Mouse (Mus musculus): ENCODE data around the gene Zdhhc14. TPM values are rescaled to one million over a fixed set of nuclear protein-coding genes. Genes with fewer than 3 reads are reported as not detected.
A peak's percentile ranks its signal among the peaks of the same experiment; 100 is the strongest.

Zdhhc14 gene
- total RNA-seq, 2 experiments from 2014 or later: 38.3 to 56.1 TPM

DNA sequence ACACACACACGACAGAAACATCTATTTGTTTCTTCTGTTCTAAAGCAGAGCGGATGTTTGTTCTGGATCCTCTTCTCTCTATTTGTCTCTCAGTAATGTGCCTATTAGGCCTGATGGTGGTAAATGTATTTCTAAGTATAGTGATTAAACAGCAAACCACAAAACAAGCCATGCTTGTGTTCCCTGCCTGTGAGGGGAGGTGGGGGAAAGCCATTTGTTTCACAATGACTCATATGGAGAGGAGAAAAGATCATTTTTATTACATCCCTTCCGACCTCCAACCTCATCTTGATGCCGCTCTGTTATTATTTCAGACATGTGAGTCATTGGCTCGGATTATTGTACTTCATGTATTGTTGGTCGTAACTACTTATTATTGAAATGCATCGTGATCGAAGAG lies 149.1 kb downstream of the Zdhhc14 start:
- intact Hi-C loops (cut with DNase I): loop anchor here (5.0 to 10.0 kb wide), 2 partner anchors 77 to 149 kb away; partner anchors contain the start of gene Zdhhc14
- DNase-seq (ENCODE audit: low spot score in 2 of 2): no peak

DNA sequence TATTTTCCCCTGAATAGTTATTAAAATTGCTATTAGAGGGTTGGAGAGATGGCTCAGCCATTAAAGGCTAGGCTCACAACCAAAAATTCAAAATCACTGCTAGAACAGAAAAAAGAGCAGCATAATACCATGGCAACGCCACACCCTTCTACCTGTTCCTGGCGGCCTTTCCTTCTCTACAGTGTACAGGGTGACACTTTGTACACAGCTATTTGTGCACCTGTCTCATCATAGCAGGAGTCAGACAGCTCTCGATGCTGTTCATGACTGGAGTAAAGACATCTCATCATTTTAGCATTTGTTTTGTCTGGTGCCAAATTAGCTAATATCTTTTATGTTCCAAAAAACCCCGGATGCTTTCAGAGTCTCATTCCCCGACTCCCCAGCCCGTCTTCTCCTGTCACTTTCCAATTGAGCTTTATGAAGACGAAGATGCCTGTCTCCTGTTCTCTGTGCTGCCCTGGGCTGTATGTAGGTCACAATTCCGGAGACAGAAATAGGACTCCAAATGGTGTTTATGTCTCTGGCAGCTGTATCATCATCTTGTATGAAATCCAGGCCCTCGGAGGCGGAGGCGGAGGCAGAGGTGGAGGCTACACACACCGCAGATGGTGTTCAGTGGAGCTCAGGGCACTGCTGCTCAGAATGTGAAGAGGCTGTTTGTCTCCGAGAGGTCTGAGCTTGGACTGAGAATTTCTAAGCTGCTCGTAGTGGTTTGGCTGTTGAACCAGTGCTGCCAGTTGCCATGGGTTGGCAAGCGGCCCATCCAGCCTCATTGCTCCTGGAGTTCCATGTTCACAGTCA lies 150.8 kb downstream of the Zdhhc14 start:
- intact Hi-C loops (cut with DNase I): loop anchor here (5.0 to 10.0 kb wide), 2 partner anchors 78 to 151 kb away; partner anchors contain the start of gene Zdhhc14
- peak; percentile 81 to 86 for DNase-seq (ENCODE audit: low spot score in 2 of 2)

DNA sequence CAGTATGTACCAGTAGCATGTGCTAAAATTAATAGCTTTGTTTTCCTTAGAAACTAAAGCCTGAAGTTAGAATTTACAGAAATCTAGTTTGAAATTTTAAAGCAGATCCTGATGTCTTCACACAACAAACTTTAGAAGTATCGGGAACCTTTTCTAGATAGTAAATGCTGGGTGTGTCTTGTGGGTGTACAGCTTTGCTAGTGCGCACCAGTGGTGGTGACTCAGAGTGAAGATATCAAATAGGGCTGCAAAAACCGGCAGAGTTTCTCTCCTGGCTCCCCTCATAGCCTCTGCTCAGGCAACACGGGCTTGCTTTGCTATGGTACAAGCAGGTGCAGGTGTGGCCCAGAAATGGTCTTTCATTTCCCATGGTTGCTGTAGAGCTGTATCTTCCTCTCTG lies 157.8 kb downstream of the Zdhhc14 start:
- intact Hi-C loops (cut with DNase I): no loop called here
- DNase-seq (ENCODE audit: low spot score in 2 of 2): no peak

DNA sequence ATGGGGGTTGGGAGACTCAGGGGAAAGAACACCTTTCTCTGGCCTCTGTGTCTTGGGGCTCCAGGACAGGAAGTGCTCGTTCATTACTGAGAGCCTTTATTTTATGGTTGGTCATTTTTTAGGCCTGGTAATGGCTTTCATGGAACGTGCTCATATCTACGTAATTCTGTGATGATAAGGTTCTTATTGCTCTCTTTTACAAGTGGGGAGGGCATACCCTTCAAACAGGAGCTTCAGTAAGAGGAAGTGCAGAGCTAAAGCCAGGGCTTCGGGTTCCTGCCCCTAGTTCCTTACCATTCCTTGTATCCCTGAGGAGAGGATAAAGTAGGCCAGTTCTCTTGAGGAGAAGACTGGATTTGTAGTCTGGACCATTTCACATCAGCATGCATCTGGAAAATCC lies 158.3 kb downstream of the Zdhhc14 start:
- intact Hi-C loops (cut with DNase I): no loop called here
- no peak for DNase-seq (ENCODE audit: low spot score in 2 of 2)

DNA sequence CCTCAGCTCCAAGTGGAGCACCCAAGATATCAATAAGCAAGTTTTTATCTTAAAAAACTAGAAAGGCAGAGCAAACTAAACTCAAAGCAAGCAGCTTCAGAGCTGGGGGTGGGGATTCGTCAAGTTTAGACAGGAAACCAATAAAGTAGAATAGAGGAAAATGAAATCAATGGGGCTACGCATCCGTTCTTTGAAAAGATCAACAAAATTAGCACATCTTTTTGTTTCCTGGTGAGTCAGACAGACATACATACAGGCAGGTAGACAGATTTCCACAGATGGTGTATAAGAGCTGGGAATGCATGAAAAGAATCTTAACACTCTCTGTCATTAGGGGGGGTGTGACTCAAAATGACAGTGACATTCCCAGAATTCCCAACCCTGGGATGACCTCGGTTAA lies 159.2 kb downstream of the Zdhhc14 start:
- intact Hi-C loops (cut with DNase I): no loop called here
- DNase-seq (ENCODE audit: low spot score in 2 of 2): no peak

DNA sequence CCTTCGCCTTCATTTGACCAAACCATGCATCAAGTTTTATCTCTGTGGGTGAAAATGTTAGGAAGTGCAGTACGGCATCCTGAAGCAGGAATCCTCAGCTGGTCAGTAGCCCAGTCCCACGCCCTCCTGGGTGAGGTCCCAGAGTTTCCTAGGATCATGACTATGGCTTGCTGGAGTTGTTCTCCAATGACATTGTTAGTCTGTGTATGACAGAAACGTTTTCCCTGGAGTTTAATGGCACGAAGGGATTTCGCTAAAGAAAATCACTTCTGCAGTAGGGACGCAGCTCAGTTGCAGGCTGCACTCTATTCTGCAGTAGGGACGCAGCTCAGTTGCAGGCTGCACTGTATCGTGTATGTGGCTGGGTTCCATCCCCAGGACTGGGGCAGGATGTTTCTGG lies 161.6 kb downstream of the Zdhhc14 start:
- no peak for DNase-seq (ENCODE audit: low spot score in 2 of 2)
- intact Hi-C loops (cut with DNase I): no loop called here

DNA sequence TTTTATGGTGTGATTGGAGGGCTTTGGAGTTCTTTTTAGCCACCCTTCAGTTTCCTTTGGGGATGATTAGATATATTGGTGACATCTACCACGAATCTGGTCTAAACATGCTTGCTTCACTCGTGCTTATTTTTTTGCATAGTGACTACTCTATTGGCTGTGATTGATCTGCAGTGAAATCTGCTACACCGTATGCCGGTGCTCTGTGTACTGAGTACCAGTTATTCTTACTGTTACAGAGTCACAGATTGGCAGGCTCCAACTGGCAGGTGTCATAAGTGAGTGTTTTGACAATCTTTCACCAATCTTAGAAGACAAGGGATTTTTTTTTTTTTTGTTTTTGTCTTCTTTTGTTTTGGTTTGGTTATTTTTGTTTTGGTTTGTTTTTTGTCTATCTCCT lies 163.2 kb downstream of the Zdhhc14 start:
- DNase-seq (ENCODE audit: low spot score in 2 of 2): no peak
- intact Hi-C loops (cut with DNase I): no loop called here

DNA sequence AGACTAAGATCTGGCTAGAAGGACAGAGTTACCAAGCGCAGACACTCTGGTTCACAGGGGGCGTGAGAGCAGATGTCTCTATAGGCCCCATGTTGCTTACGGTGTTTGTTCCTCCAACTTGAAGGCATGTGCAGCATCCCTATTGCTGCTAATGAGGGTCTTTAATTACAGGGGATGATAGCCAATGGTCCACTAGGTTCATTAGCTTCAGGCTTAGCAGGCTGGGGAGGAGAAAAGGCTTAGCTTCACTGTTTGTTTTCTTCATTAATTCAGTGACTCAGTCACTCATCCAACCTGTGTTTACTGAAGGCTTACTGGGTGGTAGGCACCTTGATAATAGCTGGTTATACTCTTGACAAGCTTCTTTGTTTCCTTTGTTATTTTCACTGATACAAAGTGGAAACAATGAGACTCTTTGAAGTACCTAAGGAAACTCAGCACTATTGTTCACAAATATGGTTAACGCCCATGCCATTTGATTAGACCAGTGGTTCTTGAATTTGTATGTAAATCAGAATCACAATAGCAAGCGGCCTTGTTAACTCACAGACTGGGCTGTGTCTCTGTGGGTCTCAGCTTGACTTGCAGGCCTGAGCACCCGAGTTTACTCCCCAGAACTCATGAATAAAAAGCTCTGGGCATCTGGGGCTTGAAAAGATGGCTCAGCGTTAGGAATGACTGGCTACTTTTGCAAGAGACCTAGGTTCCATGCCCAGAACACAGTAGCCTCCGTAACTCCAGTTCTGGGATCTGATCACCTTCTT lies 168.1 kb downstream of the Zdhhc14 start:
- intact Hi-C loops (cut with DNase I): no loop called here
- DNase-seq (ENCODE audit: low spot score in 2 of 2): no peak

DNA sequence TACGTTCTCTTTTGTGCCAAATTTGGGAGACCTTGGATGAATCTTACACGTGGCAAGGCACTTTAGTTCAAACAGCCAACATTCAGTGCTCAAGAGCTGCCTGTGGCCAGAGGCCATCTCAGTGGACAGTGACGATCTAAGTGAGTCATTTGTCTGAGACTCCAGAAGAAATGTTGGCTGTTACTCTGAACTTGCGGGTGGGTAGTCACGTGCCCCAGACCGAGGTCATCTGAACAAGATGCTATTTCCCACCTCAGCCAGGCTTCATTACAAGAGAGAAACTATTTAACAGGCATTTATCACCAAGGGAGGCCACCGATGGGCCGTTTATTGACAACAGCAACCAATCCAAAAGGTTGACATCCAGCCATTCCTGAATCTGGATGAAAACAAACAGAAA lies 174.3 kb downstream of the Zdhhc14 start:
- no peak for DNase-seq (ENCODE audit: low spot score in 2 of 2)
- intact Hi-C loops (cut with DNase I): no loop called here

DNA sequence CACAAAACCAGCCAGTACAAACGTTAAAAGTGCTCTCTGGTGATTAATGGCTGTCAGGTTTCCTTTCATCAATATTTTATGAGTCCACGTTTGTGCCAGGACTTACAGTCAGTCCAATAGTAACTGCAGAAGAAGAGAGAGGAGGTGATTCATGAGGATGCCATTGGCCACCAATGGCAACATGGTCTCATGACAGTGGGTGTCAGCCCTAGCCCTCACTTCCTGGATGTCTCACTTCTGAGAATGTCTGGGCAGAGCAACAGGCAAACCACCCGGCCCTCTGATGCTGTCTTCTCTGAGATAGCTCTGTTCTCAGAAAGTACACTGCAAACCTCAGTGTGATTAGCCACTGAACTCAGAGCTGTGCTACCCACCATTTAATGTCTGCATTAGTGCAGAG lies 176.1 kb downstream of the Zdhhc14 start:
- no peak for DNase-seq (ENCODE audit: low spot score in 2 of 2)

DNA sequence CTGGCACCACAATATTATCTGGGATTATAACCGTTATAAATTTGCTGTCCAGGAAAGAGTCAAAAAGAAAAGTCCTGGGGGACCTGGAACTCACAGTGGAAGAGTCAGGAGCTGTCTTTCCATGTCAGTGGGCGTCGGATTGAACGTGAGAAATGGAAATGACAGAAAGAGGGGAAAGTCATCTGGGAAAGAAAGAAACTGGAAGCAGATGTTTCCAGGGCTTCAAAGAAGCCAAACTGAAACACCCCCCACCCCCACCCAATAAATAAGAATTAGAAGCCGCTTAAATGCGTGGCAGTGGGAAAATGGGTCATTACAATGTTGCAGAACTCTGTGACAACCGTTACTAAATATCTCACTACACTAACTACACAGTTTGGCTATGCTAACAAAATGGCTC lies 176.6 kb downstream of the Zdhhc14 start:
- no peak for DNase-seq (ENCODE audit: low spot score in 2 of 2)
- intact Hi-C loops (cut with DNase I): no loop called here

More for the DNA sequence above, 176.1 kb downstream of the Zdhhc14 start:
- intact Hi-C loops (cut with DNase I): no loop called here

DNA sequence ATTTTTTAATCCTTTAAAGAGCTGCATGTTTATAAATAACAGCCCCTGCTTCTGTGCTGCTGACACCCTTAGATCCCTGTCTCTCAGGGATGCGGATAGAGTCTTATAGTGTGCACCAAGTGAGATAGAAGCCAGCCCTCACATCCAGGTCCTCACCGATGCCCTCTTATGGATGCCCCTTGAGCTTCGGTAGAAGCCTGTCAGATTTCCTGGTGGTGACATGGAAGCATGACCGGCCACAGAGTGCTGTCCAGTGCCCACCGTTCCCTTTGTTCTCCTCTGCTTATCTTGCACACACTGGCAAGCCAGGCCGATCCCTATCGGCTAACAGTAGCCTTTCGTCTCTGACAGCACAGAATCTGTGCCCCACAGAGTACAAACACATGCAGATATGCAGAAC lies 183.6 kb downstream of the Zdhhc14 start:
- no peak for DNase-seq (ENCODE audit: low spot score in 2 of 2)
- intact Hi-C loops (cut with DNase I): no loop called here

DNA sequence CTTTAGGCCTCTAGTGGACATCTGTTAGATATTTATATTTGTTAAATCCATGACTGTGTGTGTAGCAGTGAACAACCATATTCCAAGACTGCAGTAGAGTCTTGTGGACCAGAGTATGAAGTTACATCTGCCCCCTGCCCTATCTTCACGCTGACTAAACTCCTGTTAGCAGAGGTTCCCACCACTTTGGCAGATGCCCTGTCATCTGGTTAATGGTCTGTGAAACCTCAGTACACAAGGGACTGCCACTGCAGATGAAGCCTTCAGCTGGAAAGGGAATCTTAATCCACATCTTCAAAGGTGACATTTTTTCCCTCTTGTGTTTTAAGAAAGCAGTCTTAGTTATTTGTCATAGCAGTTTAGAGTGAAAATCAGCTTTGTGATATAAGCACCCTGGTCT lies 187.0 kb downstream of the Zdhhc14 start:
- DNase-seq (ENCODE audit: low spot score in 2 of 2): no peak
- intact Hi-C loops (cut with DNase I): no loop called here

DNA sequence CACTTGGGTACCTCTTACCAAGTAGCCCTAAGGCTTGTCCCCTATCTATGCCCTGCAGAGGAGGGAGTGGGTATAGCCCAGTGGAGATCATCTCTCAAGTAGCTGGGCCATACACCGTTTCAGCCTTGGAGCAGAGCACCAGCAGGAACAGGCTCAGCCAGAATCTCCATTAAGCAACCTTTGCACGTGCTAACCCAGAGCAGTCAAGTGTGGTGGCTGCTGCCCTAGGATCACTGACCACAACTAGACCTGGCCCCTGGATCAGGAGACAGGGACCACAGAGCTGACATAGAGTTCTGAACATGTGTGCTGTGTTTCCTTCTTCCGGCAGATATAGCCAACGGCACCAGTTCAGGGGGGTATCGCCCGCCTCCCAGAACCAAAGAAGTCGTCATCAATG lies 193.0 kb downstream of the Zdhhc14 start:
- DNase-seq (ENCODE audit: low spot score in 2 of 2): no peak
- intact Hi-C loops (cut with DNase I): no loop called here

DNA sequence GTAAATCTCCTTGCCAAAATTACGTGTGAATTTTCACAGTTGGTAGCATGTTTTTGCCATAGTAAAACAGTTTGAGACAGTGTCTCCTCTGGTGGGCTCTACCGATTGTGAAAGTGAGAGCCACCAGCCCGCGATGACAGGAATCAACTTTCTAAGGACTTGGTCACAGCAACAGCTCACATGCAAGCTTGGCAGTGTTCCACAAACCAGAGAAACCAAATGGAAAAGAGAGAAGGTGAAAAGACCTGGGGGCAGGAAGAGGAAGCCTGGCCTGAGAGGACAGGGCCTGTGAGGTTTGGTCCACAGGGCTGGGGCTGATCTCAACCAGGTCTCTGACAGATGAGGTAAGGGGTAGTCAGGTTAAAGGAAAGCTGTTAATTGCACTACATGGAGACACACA lies 195.5 kb downstream of the Zdhhc14 start:
- intact Hi-C loops (cut with DNase I): no loop called here
- no peak for DNase-seq (ENCODE audit: low spot score in 2 of 2)

DNA sequence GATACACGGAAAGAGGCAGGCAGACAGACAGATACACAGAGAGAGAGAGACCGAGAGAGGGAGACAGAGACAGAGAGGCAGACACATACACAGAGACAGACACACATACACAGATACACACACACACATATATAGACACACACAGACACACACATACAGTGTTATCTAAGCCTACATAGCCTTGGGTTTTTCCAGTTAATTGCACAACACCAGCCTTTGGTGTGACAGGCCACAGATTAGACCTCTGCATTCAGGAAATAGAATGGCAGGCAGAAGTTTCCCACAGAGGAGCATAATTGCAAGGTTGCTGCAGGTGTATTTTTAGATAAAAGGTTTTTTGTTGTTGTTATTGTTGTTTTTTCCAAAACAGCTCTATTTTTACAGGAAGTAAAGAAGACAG lies 195.9 kb downstream of the Zdhhc14 start:
- DNase-seq (ENCODE audit: low spot score in 2 of 2): no peak
- intact Hi-C loops (cut with DNase I): no loop called here

DNA sequence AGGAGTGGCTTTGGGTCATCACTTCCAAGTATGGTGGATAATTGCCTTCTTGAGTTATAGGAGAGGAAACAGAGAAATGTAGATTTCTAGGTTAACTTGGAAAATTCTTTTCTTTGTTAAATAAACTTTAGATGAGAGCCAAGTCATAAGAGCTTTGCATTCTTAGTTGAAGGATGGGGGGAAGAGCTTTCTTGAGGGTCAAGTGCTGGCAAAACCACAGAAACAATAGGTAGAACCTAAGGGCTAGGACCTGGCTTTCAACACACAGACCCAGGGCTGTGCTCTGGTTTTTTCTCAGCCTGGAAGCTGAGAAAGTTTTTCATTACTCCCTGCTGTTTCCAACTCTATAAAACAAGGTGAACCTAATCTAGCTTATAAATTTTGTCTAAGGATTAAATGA lies 196.3 kb downstream of the Zdhhc14 start:
- intact Hi-C loops (cut with DNase I): no loop called here
- DNase-seq (ENCODE audit: low spot score in 2 of 2): no peak

DNA sequence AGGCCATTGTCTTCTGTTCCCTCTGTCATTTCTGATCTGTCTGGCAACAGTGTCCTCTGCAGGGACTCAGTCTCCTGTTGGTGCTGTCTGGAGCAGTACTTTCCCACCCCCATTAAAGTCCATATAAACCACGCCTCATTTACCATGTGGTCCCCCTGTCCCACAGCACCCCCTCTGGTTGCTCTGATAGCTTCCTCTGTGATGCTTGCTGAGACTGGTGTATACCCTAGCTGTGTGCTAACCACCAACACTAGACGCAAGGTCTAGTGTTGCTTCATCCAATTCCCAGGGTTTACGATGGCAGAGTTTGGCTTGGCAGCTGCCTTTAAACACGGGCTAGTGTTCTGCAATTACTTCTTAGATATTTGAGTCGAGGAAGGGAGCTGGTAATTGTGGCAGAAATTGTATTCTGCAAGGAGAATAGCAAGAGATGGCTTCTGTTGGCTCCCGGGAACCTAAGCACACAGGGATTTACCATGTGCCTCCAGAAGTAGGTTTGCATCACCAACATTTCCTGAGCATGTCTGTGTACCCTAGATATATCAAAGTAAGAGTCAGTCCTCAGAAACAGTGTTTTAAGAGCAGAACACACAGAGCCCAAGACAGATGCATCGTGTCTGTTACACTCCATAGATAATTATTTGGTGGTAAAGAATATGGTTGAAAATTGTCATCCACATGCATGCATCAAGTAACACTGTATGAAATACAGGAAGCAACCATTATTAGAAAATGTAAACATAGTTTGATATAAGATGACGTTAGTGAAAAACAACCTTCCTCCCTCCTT lies 198.6 kb downstream of the Zdhhc14 start:
- DNase-seq (ENCODE audit: low spot score in 2 of 2): no peak
- intact Hi-C loops (cut with DNase I): no loop called here

DNA sequence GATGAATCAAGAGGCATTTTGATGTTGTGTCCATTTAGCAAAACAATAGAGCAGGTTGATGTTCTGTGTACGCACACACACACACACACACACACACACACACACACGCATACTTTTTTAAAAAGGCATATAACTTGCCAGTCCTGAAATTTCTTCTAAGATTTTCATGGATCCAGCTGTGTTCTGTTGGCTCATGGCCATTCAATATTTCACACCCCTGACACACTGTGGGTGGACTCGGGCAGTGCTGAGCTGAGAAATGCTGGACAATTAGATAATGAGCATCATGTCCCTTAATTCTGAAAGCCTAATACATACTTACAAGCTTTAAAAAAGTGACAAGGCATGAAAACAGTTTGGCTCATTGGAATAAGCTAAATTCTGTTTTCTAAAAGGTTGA lies 200.3 kb downstream of the Zdhhc14 start:
- no peak for DNase-seq (ENCODE audit: low spot score in 2 of 2)
- intact Hi-C loops (cut with DNase I): no loop called here

DNA sequence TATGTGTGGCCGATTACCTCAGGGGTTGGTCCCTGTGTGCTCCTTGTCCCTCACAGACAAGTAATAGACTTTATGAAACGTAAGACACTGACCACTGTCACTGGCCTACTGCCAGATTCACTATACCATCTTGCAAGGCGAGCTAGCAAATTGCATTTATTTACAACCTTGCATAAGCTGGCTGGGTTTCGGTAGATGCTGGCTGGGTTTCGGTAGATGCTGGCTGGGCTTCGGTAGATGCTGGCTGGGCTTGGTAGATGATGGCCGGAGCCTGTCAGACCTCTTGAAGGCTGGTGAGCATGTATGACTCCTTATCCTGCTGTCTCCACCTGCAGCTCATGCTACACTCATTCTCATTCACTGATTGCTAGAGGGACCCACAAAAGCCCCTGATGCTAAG lies 200.9 kb downstream of the Zdhhc14 start:
- no peak for DNase-seq (ENCODE audit: low spot score in 2 of 2)
- intact Hi-C loops (cut with DNase I): no loop called here
